Mouse (Mus musculus) neural tube, embryonic 12.5 days (tissue): ENCODE results near the gene 9530068E07Rik. TPM values are rescaled to one million over a fixed set of nuclear protein-coding genes. Genes with fewer than 3 reads are reported as not detected.
A peak's percentile ranks its signal among the peaks of the same experiment; 100 is the strongest.
"Not testable (repeated sequence)": the region's sequence is repeated elsewhere in the genome, so short reads cannot be mapped to it uniquely, and the experiment has no call there.

Experiments used
- ATAC-seq: fragments of 200-750 bp; cut with Nextera tagmentation; 2 replicates; pipeline ENCODE4 v1.8.0; 2017; ENCODE audit warnings: low read depth, mild to moderate bottlenecking, moderate TSS enrichment, moderate library complexity; ENCODE audit not compliant: low FRiP score
- H3K27ac ChIP-seq: fragments of 300-500 bp; sonication (generic); 2 replicates; pipeline ENCODE4 v1.5.1; 2016
- H3K27me3 ChIP-seq: fragments of 300-500 bp; sonication (generic); replicated peaks from 2 replicates; pipeline ENCODE4 v1.6.1; 2016; ENCODE audit warnings: mild to moderate bottlenecking
- H3K36me3 ChIP-seq: fragments of 300-500 bp; sonication (generic); 2 replicates; pipeline ENCODE4 v1.6.1; 2016; ENCODE audit warnings: mild to moderate bottlenecking
- H3K4me1 ChIP-seq: fragments of 300-500 bp; sonication (generic); 2 replicates; pipeline ENCODE4 v1.6.1; 2016
- H3K4me2 ChIP-seq: fragments of 300-500 bp; sonication (generic); replicated peaks from 2 replicates; pipeline ENCODE4 v1.6.1; 2016; ENCODE audit warnings: mild to moderate bottlenecking
- H3K4me3 ChIP-seq: fragments of 300-500 bp; sonication (generic); 2 replicates; pipeline ENCODE4 v1.5.1; 2016
- H3K9ac ChIP-seq: fragments of 300-500 bp; sonication (generic); 2 replicates; pipeline ENCODE4 v1.6.1; 2016; ENCODE audit warnings: mild to moderate bottlenecking
- H3K9me3 ChIP-seq: fragments of 300-500 bp; sonication (generic); 2 replicates; pipeline ENCODE4 v1.6.1; 2016; ENCODE audit warnings: mild to moderate bottlenecking
- WGBS: fragments of 180-500 bp; shearing (Covaris S2); methylation state at CpG from one replicate; pipeline ENCODE4 v1.1.7; 2016; 5-methylcytosine and 5-hydroxymethylcytosine counted together
- polyA plus RNA-seq: library from polyadenylated mRNA; unstranded; fragments of >200 nt; fragmentation: Nextera tagmentation; extraction: Ambion mirVana; gene quantifications from 2 replicates; pipeline ENCODE4 v1.2.1, GENCODE M21; 2016

The 9530068E07Rik gene
- 151 and 153 TPM in 2 replicates for polyA plus RNA-seq

DNA sequence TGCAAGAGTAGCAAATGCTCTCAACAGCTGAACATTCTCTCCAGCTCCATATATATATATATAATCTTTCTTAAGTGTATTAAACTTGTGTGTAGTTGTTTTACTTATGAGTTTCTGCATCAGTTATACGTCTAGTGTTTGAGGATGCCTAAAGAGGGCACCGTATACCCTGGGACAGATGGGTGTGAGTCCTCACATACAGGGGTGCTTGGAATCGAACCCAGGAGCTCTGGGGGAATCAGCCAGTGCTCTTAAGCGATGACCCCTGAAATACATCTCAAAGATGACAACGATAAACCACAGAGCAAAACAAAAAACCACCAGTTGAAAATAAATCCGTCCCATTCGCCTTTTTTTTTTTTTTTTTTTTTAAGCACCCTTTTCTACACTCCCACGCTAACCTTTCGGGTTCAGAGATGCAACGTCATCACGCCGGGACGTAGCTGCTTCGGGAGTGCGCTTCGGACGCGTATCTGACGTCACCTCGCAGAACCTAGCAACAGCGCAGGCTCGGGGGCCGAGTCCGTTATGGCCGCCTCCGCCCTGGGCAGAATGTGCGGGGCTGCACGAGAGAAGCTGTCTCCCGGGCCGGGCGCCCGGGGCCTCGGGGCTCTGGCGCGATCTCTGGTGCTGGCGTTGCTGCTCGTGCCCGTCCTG is at the start of gene 9530068E07Rik:
Gene 9530068E07Rik, plus strand, starts transcription at position 489 of the 657 bp plus-strand sequence.
- no peaks in the 10 kb centered on the region for H3K36me3 ChIP-seq
- no peaks in the 10 kb centered on the region for H3K9me3 ChIP-seq
- peak within 1 kb of the TSS; percentile 68 for H3K4me2 ChIP-seq
- peak within 1 kb of the TSS; percentile 81 for H3K4me3 ChIP-seq
- no peaks in the 10 kb centered on the region for H3K27me3 ChIP-seq
- 2% methylated on average over 38 of the region's 38 CpGs for WGBS
- H3K27ac ChIP-seq = peak within 1 kb of the TSS; percentile 23
- H3K9ac ChIP-seq = peak within 1 kb of the TSS; percentile 82
- peak; percentile 95 for ATAC-seq
- peaks cover 11% of the 10 kb centered on the region; the same call in 1 of the 2 replicates for H3K4me1 ChIP-seq

- Histone ChIP-seq H3K4me3 (no peak overlapping the region), H3K4me2 (peak overlapping the region; percentile 53), H3K9ac (no peak overlapping the region), H3K4me1 (no peaks in the 10 kb centered on the region), H3K36me3 (no peaks in the 10 kb centered on the region), H3K27ac (no peak overlapping the region), H3K27me3 (no peaks in the 10 kb centered on the region), H3K9me3 (no peaks in the 10 kb centered on the region)
- WGBS = 1% methylated on average over 12 of the region's 12 CpGs
- ATAC-seq = 0 out of 2 replicates have a peak, but pooled peaks have one; percentile 37
These were observed 49.6 kb upstream of the 9530068E07Rik start for GRCm38 (mm10) chr11:52346635-52347005.

DNA sequence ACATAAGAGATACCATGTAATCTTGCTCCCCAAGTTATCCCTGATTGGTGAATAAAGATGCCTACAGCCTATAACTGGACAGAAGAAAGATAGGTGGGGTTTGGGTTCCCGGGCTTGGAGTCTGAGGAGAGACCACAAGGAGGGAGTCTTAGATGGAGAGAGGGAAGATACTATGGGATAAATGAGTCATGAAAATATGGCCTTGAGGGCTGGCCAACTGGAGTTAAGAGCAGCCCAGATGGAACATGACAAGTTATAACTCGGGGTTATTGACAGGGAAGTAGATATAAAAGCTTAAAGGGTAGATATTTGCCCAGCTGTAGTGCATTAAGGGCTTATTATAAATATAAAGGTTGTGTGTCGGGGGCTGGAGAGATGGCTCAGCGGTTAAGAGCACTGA is 48.1 kb upstream of the 9530068E07Rik start:
- H3K9me3 ChIP-seq = no peaks in the 10 kb centered on the region
- H3K4me2 ChIP-seq = no peak overlapping the region
- 90% methylated on average over 4 of the region's 4 CpGs for WGBS

GRCm38 (mm10) chr11:52348724-52349123 is 47.5 kb upstream of the 9530068E07Rik start:
- Histone ChIP-seq H3K27ac (no peak overlapping the region), H3K9me3 (no peaks in the 10 kb centered on the region), H3K4me1 (no peaks in the 10 kb centered on the region), H3K9ac (no peak overlapping the region), H3K4me2 (no peak overlapping the region), H3K36me3 (no peaks in the 10 kb centered on the region), H3K27me3 (no peaks in the 10 kb centered on the region), H3K4me3 (no peak overlapping the region)
- no peak for ATAC-seq
- 72% methylated on average over 3 of the region's 3 CpGs for WGBS

More for the DNA sequence above, 48.1 kb upstream of the 9530068E07Rik start:
- no peaks in the 10 kb centered on the region for H3K4me1 ChIP-seq
- no peak for ATAC-seq
- no peak overlapping the region for H3K4me3 ChIP-seq
- no peaks in the 10 kb centered on the region for H3K27me3 ChIP-seq
- H3K36me3 ChIP-seq = no peaks in the 10 kb centered on the region
- H3K27ac ChIP-seq = no peak overlapping the region
- H3K9ac ChIP-seq = no peak overlapping the region

DNA sequence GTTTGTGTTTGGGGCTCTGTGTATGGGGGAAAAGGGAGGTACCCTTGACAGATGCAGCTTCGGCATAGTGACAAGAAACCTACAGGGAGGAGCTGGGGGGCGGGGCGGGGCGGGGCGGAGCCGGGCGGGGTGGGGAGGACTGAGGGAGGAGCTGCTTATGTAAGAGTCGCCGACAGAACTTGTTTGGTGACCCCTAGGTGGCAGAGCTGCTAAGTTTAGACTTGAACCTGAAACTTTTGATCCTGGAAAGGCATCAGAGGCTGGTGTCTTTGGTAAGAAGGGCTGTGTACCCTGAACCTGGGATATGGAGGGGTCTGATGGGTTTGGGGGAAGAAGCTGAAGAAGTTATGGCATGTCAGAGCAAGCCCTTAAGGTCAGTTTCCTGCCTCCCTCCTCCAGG is 45.3 kb upstream of the 9530068E07Rik start:
- WGBS = 1% methylated on average over 9 of the region's 9 CpGs
- Histone ChIP-seq H3K9me3 (no peaks in the 10 kb centered on the region), H3K9ac (no peak overlapping the region), H3K27me3 (no peaks in the 10 kb centered on the region), H3K4me2 (no peak overlapping the region), H3K36me3 (no peaks in the 10 kb centered on the region), H3K4me1 (no peaks in the 10 kb centered on the region), H3K27ac (no peak overlapping the region), H3K4me3 (no peak overlapping the region)
- ATAC-seq = no peak

- no peaks in the 10 kb centered on the region for H3K4me1 ChIP-seq
- no peak overlapping the region for H3K4me2 ChIP-seq
- H3K9me3 ChIP-seq = no peaks in the 10 kb centered on the region
- no peaks in the 10 kb centered on the region for H3K27me3 ChIP-seq
- ATAC-seq = no peak
- H3K9ac ChIP-seq = no peak overlapping the region
- WGBS = 90% methylated on average over 3 of the region's 3 CpGs
- no peak overlapping the region for H3K27ac ChIP-seq
- H3K36me3 ChIP-seq = no peaks in the 10 kb centered on the region
- no peak overlapping the region for H3K4me3 ChIP-seq
These were observed 44.0 kb upstream of the 9530068E07Rik start for GRCm38 (mm10) chr11:52352271-52352670.

DNA sequence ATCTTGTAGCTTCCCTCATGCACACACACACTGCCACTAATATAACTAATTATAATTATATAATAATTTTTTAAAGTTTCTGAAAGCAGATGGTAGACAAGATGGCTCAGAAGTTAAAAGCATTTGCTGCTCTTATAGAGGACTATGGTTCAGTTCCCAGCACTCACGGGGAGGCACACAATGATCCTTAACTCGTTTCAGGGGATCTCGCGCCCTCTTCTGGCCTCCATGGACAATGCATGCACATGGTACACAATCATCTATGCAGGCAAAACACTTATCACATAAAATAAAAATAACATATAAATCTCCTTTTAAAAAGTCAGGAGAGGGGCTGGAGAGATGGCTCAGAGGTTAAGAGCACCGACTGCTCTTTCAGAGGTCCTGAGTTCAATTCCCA is 41.6 kb upstream of the 9530068E07Rik start:
- 84% methylated on average over 5 of the region's 5 CpGs for WGBS
- Histone ChIP-seq H3K9me3 (no peaks in the 10 kb centered on the region), H3K9ac (no peak overlapping the region), H3K4me1 (peaks cover 1% of the 10 kb centered on the region), H3K4me2 (no peak overlapping the region), H3K36me3 (no peaks in the 10 kb centered on the region), H3K4me3 (no peak overlapping the region), H3K27ac (no peak overlapping the region), H3K27me3 (no peaks in the 10 kb centered on the region)
- ATAC-seq = no peak

DNA sequence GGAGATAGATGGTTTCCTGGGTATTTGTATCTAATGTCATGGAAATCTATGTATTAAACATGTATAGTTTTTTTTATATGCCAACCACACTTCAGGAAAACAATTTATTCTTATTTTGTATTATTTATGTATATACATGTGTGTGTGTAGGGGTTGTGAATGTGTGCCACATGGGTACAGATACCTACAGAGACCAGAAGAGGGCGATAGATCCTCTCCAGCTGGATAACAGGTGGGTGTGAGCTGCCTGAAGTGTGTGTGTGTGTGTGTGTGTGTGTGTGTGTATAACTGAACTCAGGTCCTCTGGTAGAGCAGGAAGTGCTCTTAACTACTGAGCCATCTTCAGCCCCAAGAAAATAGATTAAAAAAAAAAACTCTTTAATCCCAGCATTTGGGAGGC is 40.6 kb upstream of the 9530068E07Rik start:
- Histone ChIP-seq H3K4me1 (peaks cover 7% of the 10 kb centered on the region), H3K4me3 (no peak overlapping the region), H3K9ac (no peak overlapping the region), H3K27ac (no peak overlapping the region), H3K36me3 (no peaks in the 10 kb centered on the region), H3K27me3 (no peaks in the 10 kb centered on the region), H3K4me2 (no peak overlapping the region), H3K9me3 (no peaks in the 10 kb centered on the region)
- no peak for ATAC-seq
- WGBS = 79% methylated on average over 1 of the region's 1 CpGs

- H3K9ac ChIP-seq, H3K9me3 ChIP-seq, H3K27me3 ChIP-seq, H3K4me3 ChIP-seq, ATAC-seq, H3K4me2 ChIP-seq, H3K27ac ChIP-seq, H3K36me3 ChIP-seq: not testable (repeated sequence)
- 95% methylated on average over 5 of the region's 5 CpGs for WGBS
- peaks cover 14% of the 10 kb centered on the region for H3K4me1 ChIP-seq
These were observed 39.1 kb upstream of the 9530068E07Rik start for GRCm38 (mm10) chr11:52357091-52357490.

- Histone ChIP-seq H3K4me1 (peaks cover 24% of the 10 kb centered on the region), H3K27ac (no peak overlapping the region), H3K27me3 (no peaks in the 10 kb centered on the region), H3K4me2 (no peak overlapping the region), H3K36me3 (no peaks in the 10 kb centered on the region), H3K9ac (no peak overlapping the region), H3K9me3 (no peaks in the 10 kb centered on the region), H3K4me3 (no peak overlapping the region)
- ATAC-seq = no peak
- WGBS = 66% methylated on average over 4 of the region's 4 CpGs
These were observed 37.7 kb upstream of the 9530068E07Rik start for GRCm38 (mm10) chr11:52358520-52358919.

GRCm38 (mm10) chr11:52359686-52360470 is 36.4 kb upstream of the 9530068E07Rik start:
- peak; percentile 28; the same call in 1 of the 2 replicates for ATAC-seq
- WGBS = 16% methylated on average over 22 of the region's 22 CpGs
- H3K4me3 ChIP-seq = peak overlapping the region; percentile 84
- H3K4me2 ChIP-seq = peak overlapping the region; percentile 92
- H3K27me3 ChIP-seq = no peaks in the 10 kb centered on the region
- H3K9me3 ChIP-seq = no peaks in the 10 kb centered on the region
- peaks cover 37% of the 10 kb centered on the region for H3K4me1 ChIP-seq
- peak overlapping the region; percentile 91 for H3K9ac ChIP-seq
- H3K27ac ChIP-seq = peak overlapping the region; percentile 67
- H3K36me3 ChIP-seq = no peaks in the 10 kb centered on the region

DNA sequence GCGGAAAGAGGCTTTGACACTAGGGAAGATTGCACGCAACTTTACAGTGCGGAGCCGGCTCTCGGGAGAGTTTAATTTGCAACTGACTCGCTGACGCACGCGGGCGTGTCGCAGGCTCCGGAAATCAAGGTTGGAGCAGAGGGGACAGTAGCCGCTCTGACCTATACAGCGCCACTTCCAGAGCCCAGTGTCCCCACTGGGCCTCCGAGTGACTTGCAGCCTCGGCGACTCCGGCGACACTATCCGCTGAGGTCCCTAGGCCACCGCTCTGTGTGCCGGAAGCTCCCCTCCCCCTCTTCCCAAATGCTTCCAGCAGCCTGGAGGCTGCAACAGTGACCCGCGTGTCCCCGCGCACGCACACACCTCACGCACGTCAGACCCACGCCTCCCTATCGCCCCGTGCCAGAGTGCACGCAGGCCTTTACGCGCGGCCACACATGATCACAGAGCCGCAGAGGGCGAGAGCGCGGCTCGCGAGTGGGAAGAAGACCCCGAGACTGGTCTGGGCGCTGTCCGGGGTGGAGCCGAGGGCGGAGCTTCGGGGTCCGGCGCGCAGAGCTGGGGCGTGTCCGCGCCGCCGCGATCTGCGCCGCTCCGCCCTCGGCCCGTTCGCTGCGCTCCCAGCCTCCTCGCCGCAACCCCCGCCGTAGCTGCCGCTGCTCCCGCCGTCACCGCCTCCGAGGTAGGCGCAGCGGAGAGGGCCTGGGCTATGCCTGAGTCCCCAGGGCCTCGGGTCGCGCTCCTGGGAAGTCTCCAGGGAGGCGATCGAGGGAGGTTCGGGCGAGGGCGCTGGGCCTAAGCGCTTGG is 35.6 kb upstream of the 9530068E07Rik start, which contains the start of gene Vdac1:
Gene Vdac1, plus strand, starts transcription at position 390 of the 807 bp plus-strand sequence.
- Histone ChIP-seq H3K9ac (peak within 1 kb of the TSS; percentile 91), H3K9me3 (no peaks in the 10 kb centered on the region), H3K4me2 (peak within 1 kb of the TSS; percentile 92), H3K4me3 (peak within 1 kb of the TSS; percentile 84), H3K27me3 (no peaks in the 10 kb centered on the region), H3K36me3 (no peaks in the 10 kb centered on the region), H3K4me1 (peaks cover 41% of the 10 kb centered on the region), H3K27ac (peak within 1 kb of the TSS; percentile 67)
- peak; percentile 94 for ATAC-seq
- WGBS = under 1% methylated on average over 84 of the region's 84 CpGs
